Mouse (Mus musculus): ENCODE data around the gene Ndc1. TPM values are rescaled to one million over a fixed set of nuclear protein-coding genes. Genes with fewer than 3 reads are reported as not detected.
A peak's percentile ranks its signal among the peaks of the same experiment; 100 is the strongest.

Ndc1 gene
- polyA plus RNA-seq, 1 experiment from 2014 or later: 32.6 TPM

DNA sequence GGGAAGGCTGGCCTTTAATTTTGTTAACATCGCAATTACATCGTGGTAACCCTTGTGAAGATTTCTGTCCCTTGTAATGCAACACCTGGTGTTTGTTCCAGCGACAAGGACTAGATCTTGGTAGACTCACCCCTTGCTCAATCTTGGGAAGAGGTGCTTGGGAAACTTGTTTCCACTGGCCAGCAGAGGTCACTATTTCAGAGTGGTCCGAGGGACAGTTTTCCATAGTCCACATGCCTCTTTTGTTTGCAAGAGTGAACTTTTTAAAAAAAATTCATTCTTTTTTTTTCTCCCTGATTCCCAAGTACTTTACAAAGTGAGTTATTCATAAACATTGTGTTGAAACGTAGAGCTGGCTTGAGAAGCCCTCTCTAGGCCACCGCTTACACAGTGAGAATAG is 54.6 kb downstream of the Ndc1 start:
- no peak for ATAC-seq (replicated peaks; ENCODE audit: insufficient number of reproducible peaks, low FRiP score, low TSS enrichment)
- Histone ChIP-seq H3K4me3 (ENCODE audit: low read depth, low read length) (peak overlapping the region; percentile 27; the same call in 1 of the 2 replicates), H3K27ac (ENCODE audit: low read depth, low read length) (no peak overlapping the region), H3K9me3 (replicated peaks; ENCODE audit: control insufficient read depth, low read length) (no peaks in the 10 kb centered on the region), H3K27me3 (ENCODE audit: control insufficient read depth, insufficient read depth, low read length) (0 out of 2 replicates have a peak, but pooled peaks cover 5% of the 10 kb centered on the region), H3K4me2 (peak overlapping the region; percentile 63), H3K36me3 (ENCODE audit: control insufficient read depth, insufficient read depth, low read length) (no peaks in the 10 kb centered on the region), H3K9ac (ENCODE audit: low read depth, low read length) (no peak overlapping the region), H3K4me1 (ENCODE audit: control insufficient read depth, insufficient read depth, low read length) (no peaks in the 10 kb centered on the region)
- WGBS (ENCODE audit: insufficient replicate concordance): 23% methylated on average over 6 of the region's 6 CpGs

GRCm38 (mm10) chr4:107425616-107426015 is 58.0 kb downstream of the Ndc1 start:
- Histone ChIP-seq H3K27ac (ENCODE audit: low read depth, low read length) (no peak overlapping the region), H3K36me3 (ENCODE audit: control insufficient read depth, insufficient read depth, low read length) (no peaks in the 10 kb centered on the region), H3K9ac (ENCODE audit: low read depth, low read length) (no peak overlapping the region), H3K4me3 (ENCODE audit: low read depth, low read length) (no peak overlapping the region), H3K4me1 (ENCODE audit: control insufficient read depth, insufficient read depth, low read length) (no peaks in the 10 kb centered on the region), H3K4me2 (no peak overlapping the region), H3K9me3 (replicated peaks; ENCODE audit: control insufficient read depth, low read length) (no peaks in the 10 kb centered on the region), H3K27me3 (ENCODE audit: control insufficient read depth, insufficient read depth, low read length) (peaks cover 8% of the 10 kb centered on the region; the same call in 1 of the 2 replicates)
- ATAC-seq (replicated peaks; ENCODE audit: insufficient number of reproducible peaks, low FRiP score, low TSS enrichment): no peak
- 89% methylated on average over 12 of the region's 12 CpGs for WGBS (ENCODE audit: insufficient replicate concordance)

- H3K4me2 ChIP-seq: no peak overlapping the region
- 69% methylated on average over 9 of the region's 9 CpGs for WGBS (ENCODE audit: insufficient replicate concordance)
Observed at GRCm38 (mm10) chr4:107426631-107427030, 59.0 kb downstream of the Ndc1 start.

GRCm38 (mm10) chr4:107432717-107433116 is 65.1 kb downstream of the Ndc1 start:
- H3K4me2 ChIP-seq: no peak overlapping the region
- H3K4me3 ChIP-seq (ENCODE audit: low read depth, low read length): no peak overlapping the region
- peaks cover 56% of the 10 kb centered on the region for H3K27me3 ChIP-seq (ENCODE audit: control insufficient read depth, insufficient read depth, low read length)

More at GRCm38 (mm10) chr4:107426631-107427030, 59.0 kb downstream of the Ndc1 start:
- Histone ChIP-seq H3K4me3 (ENCODE audit: low read depth, low read length) (no peak overlapping the region), H3K9me3 (replicated peaks; ENCODE audit: control insufficient read depth, low read length) (no peaks in the 10 kb centered on the region), H3K36me3 (ENCODE audit: control insufficient read depth, insufficient read depth, low read length) (no peaks in the 10 kb centered on the region), H3K27me3 (ENCODE audit: control insufficient read depth, insufficient read depth, low read length) (peaks cover 5% of the 10 kb centered on the region; the same call in 1 of the 2 replicates), H3K9ac (ENCODE audit: low read depth, low read length) (no peak overlapping the region), H3K4me1 (ENCODE audit: control insufficient read depth, insufficient read depth, low read length) (no peaks in the 10 kb centered on the region), H3K27ac (ENCODE audit: low read depth, low read length) (no peak overlapping the region)
- no peak for ATAC-seq (replicated peaks; ENCODE audit: insufficient number of reproducible peaks, low FRiP score, low TSS enrichment)

DNA sequence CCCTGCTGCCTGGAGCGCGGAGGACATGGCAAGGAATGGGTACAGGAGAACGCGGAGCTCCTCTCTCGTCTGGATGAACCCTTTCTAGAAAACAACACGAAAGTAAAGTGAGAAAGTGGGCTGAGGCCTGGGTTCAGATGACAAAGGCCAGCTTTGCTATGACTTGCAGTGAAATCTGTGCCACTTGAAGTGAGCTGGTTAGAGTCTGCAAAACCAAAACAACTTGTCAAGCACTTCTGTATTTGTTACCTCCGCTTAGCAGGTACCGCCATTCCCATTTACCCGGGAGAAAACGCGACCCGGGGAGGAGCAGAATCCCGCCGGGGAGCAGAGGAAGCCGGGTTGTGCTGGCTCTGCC is 66.4 kb downstream of the Ndc1 start:
- Histone ChIP-seq H3K4me1 (ENCODE audit: control insufficient read depth, insufficient read depth, low read length) (peaks cover 11% of the 10 kb centered on the region; the same call in 1 of the 2 replicates), H3K27ac (ENCODE audit: low read depth, low read length) (no peak overlapping the region), H3K9ac (ENCODE audit: low read depth, low read length) (peak overlapping the region; percentile 50; the same call in 1 of the 2 replicates), H3K27me3 (ENCODE audit: control insufficient read depth, insufficient read depth, low read length) (peaks cover 66% of the 10 kb centered on the region), H3K4me2 (peak overlapping the region; percentile 99), H3K36me3 (ENCODE audit: control insufficient read depth, insufficient read depth, low read length) (no peaks in the 10 kb centered on the region), H3K9me3 (replicated peaks; ENCODE audit: control insufficient read depth, low read length) (no peaks in the 10 kb centered on the region), H3K4me3 (ENCODE audit: low read depth, low read length) (peak overlapping the region; percentile 65)
- 5% methylated on average over 15 of the region's 15 CpGs for WGBS (ENCODE audit: insufficient replicate concordance)
- ATAC-seq (replicated peaks; ENCODE audit: insufficient number of reproducible peaks, low FRiP score, low TSS enrichment): no peak

More at GRCm38 (mm10) chr4:107432717-107433116, 65.1 kb downstream of the Ndc1 start:
- Histone ChIP-seq H3K27ac (ENCODE audit: low read depth, low read length) (no peak overlapping the region), H3K9ac (ENCODE audit: low read depth, low read length) (no peak overlapping the region), H3K9me3 (replicated peaks; ENCODE audit: control insufficient read depth, low read length) (no peaks in the 10 kb centered on the region), H3K36me3 (ENCODE audit: control insufficient read depth, insufficient read depth, low read length) (no peaks in the 10 kb centered on the region), H3K4me1 (ENCODE audit: control insufficient read depth, insufficient read depth, low read length) (peaks cover 11% of the 10 kb centered on the region; the same call in 1 of the 2 replicates)
- WGBS (ENCODE audit: insufficient replicate concordance): 83% methylated on average over 5 of the region's 5 CpGs
- no peak for ATAC-seq (replicated peaks; ENCODE audit: insufficient number of reproducible peaks, low FRiP score, low TSS enrichment)

- peak; percentile 87 for ATAC-seq (replicated peaks; ENCODE audit: insufficient number of reproducible peaks, low FRiP score, low TSS enrichment)
- Histone ChIP-seq H3K4me3 (ENCODE audit: low read depth, low read length) (peak within 1 kb of the TSS; percentile 65), H3K27ac (ENCODE audit: low read depth, low read length) (no peak within 1 kb of the TSS), H3K36me3 (ENCODE audit: control insufficient read depth, insufficient read depth, low read length) (no peaks in the 10 kb centered on the region), H3K4me2 (peak within 1 kb of the TSS; percentile 99), H3K9me3 (replicated peaks; ENCODE audit: control insufficient read depth, low read length) (no peaks in the 10 kb centered on the region), H3K27me3 (ENCODE audit: control insufficient read depth, insufficient read depth, low read length) (peaks cover 68% of the 10 kb centered on the region), H3K4me1 (ENCODE audit: control insufficient read depth, insufficient read depth, low read length) (peaks cover 11% of the 10 kb centered on the region; the same call in 1 of the 2 replicates), H3K9ac (ENCODE audit: low read depth, low read length) (peak within 1 kb of the TSS; percentile 50; the same call in 1 of the 2 replicates)
- WGBS (ENCODE audit: insufficient replicate concordance): under 1% methylated on average over 93 of the region's 112 CpGs
Observed at GRCm38 (mm10) chr4:107434356-107435237, 67.0 kb downstream of the Ndc1 start, which contains the start of gene Glis1. Gene Glis1 (plus strand): TSS chr4:107434591.

- peaks cover 68% of the 10 kb centered on the region for H3K27me3 ChIP-seq (ENCODE audit: control insufficient read depth, insufficient read depth, low read length)
- WGBS (ENCODE audit: insufficient replicate concordance): under 1% methylated on average over 47 of the region's 47 CpGs
- no peaks in the 10 kb centered on the region for H3K36me3 ChIP-seq (ENCODE audit: control insufficient read depth, insufficient read depth, low read length)
- H3K4me2 ChIP-seq: peak overlapping the region; percentile 99
- peaks cover 11% of the 10 kb centered on the region; the same call in 1 of the 2 replicates for H3K4me1 ChIP-seq (ENCODE audit: control insufficient read depth, insufficient read depth, low read length)
- no peak overlapping the region for H3K27ac ChIP-seq (ENCODE audit: low read depth, low read length)
- peak overlapping the region; percentile 65 for H3K4me3 ChIP-seq (ENCODE audit: low read depth, low read length)
- H3K9ac ChIP-seq (ENCODE audit: low read depth, low read length): 0 out of 2 replicates have a peak overlapping the region, but pooled peaks have one; percentile 50
- no peaks in the 10 kb centered on the region for H3K9me3 ChIP-seq (replicated peaks; ENCODE audit: control insufficient read depth, low read length)
- ATAC-seq (replicated peaks; ENCODE audit: insufficient number of reproducible peaks, low FRiP score, low TSS enrichment): no peak
Observed at GRCm38 (mm10) chr4:107435238-107435946, 67.8 kb downstream of the Ndc1 start.

GRCm38 (mm10) chr4:107436476-107436875 is 68.9 kb downstream of the Ndc1 start:
- WGBS (ENCODE audit: insufficient replicate concordance): 88% methylated on average over 7 of the region's 7 CpGs
- Histone ChIP-seq H3K4me3 (ENCODE audit: low read depth, low read length) (no peak overlapping the region), H3K27me3 (ENCODE audit: control insufficient read depth, insufficient read depth, low read length) (peaks cover 68% of the 10 kb centered on the region)

More at GRCm38 (mm10) chr4:107436476-107436875, 68.9 kb downstream of the Ndc1 start:
- no peak overlapping the region for H3K4me2 ChIP-seq
- H3K4me1 ChIP-seq (ENCODE audit: control insufficient read depth, insufficient read depth, low read length): peaks cover 11% of the 10 kb centered on the region; the same call in 1 of the 2 replicates
- no peaks in the 10 kb centered on the region for H3K36me3 ChIP-seq (ENCODE audit: control insufficient read depth, insufficient read depth, low read length)
- no peak for ATAC-seq (replicated peaks; ENCODE audit: insufficient number of reproducible peaks, low FRiP score, low TSS enrichment)
- no peak overlapping the region for H3K27ac ChIP-seq (ENCODE audit: low read depth, low read length)
- no peak overlapping the region for H3K9ac ChIP-seq (ENCODE audit: low read depth, low read length)
- no peaks in the 10 kb centered on the region for H3K9me3 ChIP-seq (replicated peaks; ENCODE audit: control insufficient read depth, low read length)

Data from heart, embryonic 11.5 days (tissue).